Mouse (Mus musculus) embryonic fibroblast, embryonic 13.5 days (primary cell): ENCODE measurements around the gene Zdhhc14. TPM values are rescaled to one million over a fixed set of nuclear protein-coding genes. Genes with fewer than 3 reads are reported as not detected.

Experiments used
- H3K27ac ChIP-seq: 2 replicates; pipeline ENCODE4 v1.5.1; 2012; ENCODE audit warnings: low read length, control low read depth, inconsistent platforms; ENCODE audit not compliant: insufficient read depth
- H3K4me1 ChIP-seq: 2 replicates; pipeline ENCODE4 v1.6.1; 2011; ENCODE audit warnings: low read length; ENCODE audit not compliant: control insufficient read depth, insufficient read depth
- H3K4me3 ChIP-seq: 2 replicates; pipeline ENCODE4 v1.5.1; 2011; ENCODE audit warnings: mild to moderate bottlenecking, control low read depth, low read length; ENCODE audit not compliant: insufficient read depth
- CTCF ChIP-seq: IDR thresholded peaks from 2 replicates; pipeline ENCODE4 v1.5.1; 2011; ENCODE audit warnings: mild to moderate bottlenecking, control low read depth, low read length, moderate library complexity, borderline replicate concordance; ENCODE audit not compliant: insufficient read depth
- POLR2A ChIP-seq: IDR thresholded peaks from 2 replicates; pipeline ENCODE4 v1.6.1; 2011; ENCODE audit warnings: low read depth, mild to moderate bottlenecking, control low read depth, low read length, moderate library complexity
- polyA plus RNA-seq: library from polyadenylated mRNA; stranded (reverse); fragments of >200 nt; gene quantifications from 2 replicates; pipeline ENCODE4 v1.2.4, GENCODE M21; 2011; ENCODE audit warnings: low read depth; ENCODE audit not compliant: missing spikeins, insufficient read length

Gene Zdhhc14
- polyA plus RNA-seq, 1 experiment, result 2.2 TPM

GRCm38 (mm10) chr17:5733400-5733799, 241.0 kb downstream of the Zdhhc14 start:
- no peak overlapping the region for H3K27ac ChIP-seq
- no peak overlapping the region for H3K4me3 ChIP-seq
- H3K4me1 ChIP-seq, result no peaks in the 10 kb centered on the region
- TF ChIP-seq POLR2A (no peak), CTCF (peak; percentile 27; the same call in 1 of the 2 replicates)

- no peak for TF ChIP-seq POLR2A
- TF ChIP-seq CTCF, result no peak
- Histone ChIP-seq H3K27ac (peak overlapping the region; percentile 87), H3K4me1 (peaks cover 15% of the 10 kb centered on the region; the same call in 1 of the 2 replicates), H3K4me3 (no peak overlapping the region)
Observed at GRCm38 (mm10) chr17:5741061-5741460, 248.7 kb downstream of the Zdhhc14 start.

- TF ChIP-seq CTCF (no peak), POLR2A (no peak)
- Histone ChIP-seq H3K4me3 (no peak overlapping the region), H3K4me1 (peaks cover 17% of the 10 kb centered on the region; the same call in 1 of the 2 replicates), H3K27ac (no peak overlapping the region)
Observed at GRCm38 (mm10) chr17:5744016-5744415, 251.7 kb downstream of the Zdhhc14 start.

GRCm38 (mm10) chr17:5746378-5746777, 254.0 kb downstream of the Zdhhc14 start:
- H3K4me1 ChIP-seq, result peaks cover 7% of the 10 kb centered on the region; the same call in 1 of the 2 replicates
- H3K4me3 ChIP-seq, result no peak overlapping the region
- no peak for TF ChIP-seq POLR2A
- H3K27ac ChIP-seq, result no peak overlapping the region

GRCm38 (mm10) chr17:5747539-5748500, 255.5 kb downstream of the Zdhhc14 start:
- Histone ChIP-seq H3K4me1 (peaks cover 2% of the 10 kb centered on the region; the same call in 1 of the 2 replicates), H3K27ac (no peak overlapping the region), H3K4me3 (no peak overlapping the region)
- TF ChIP-seq POLR2A, result no peak
- TF ChIP-seq CTCF, result no peak

GRCm38 (mm10) chr17:5748501-5748894, 256.1 kb downstream of the Zdhhc14 start:
- no peak for TF ChIP-seq CTCF
- TF ChIP-seq POLR2A, result no peak
- peaks cover 2% of the 10 kb centered on the region; the same call in 1 of the 2 replicates for H3K4me1 ChIP-seq
- no peak overlapping the region for H3K27ac ChIP-seq
- H3K4me3 ChIP-seq, result no peak overlapping the region

GRCm38 (mm10) chr17:5750278-5750677, 257.9 kb downstream of the Zdhhc14 start:
- H3K27ac ChIP-seq, result no peak overlapping the region
- H3K4me3 ChIP-seq, result no peak overlapping the region
- TF ChIP-seq POLR2A (no peak), CTCF (no peak)
- H3K4me1 ChIP-seq, result peaks cover 2% of the 10 kb centered on the region; the same call in 1 of the 2 replicates

GRCm38 (mm10) chr17:5751066-5751465, 258.7 kb downstream of the Zdhhc14 start:
- peaks cover 2% of the 10 kb centered on the region; the same call in 1 of the 2 replicates for H3K4me1 ChIP-seq
- TF ChIP-seq CTCF (no peak), POLR2A (no peak)
- no peak overlapping the region for H3K27ac ChIP-seq
- H3K4me3 ChIP-seq, result no peak overlapping the region

- Histone ChIP-seq H3K4me3 (no peak overlapping the region), H3K4me1 (peaks cover 2% of the 10 kb centered on the region; the same call in 1 of the 2 replicates), H3K27ac (no peak overlapping the region)
- TF ChIP-seq CTCF (no peak), POLR2A (no peak)
Observed at GRCm38 (mm10) chr17:5752322-5752715, 260.0 kb downstream of the Zdhhc14 start.

- TF ChIP-seq POLR2A (peak; percentile 40), CTCF (peak; percentile 88)
- Histone ChIP-seq H3K4me1 (no peaks in the 10 kb centered on the region), H3K27ac (no peak overlapping the region), H3K4me3 (peak overlapping the region; percentile 33)
Observed at GRCm38 (mm10) chr17:5752716-5753585, 260.6 kb downstream of the Zdhhc14 start.
